Mouse (Mus musculus): Measurements from ENCODE around the gene Aspscr1.

Aspscr1 gene

DNA sequence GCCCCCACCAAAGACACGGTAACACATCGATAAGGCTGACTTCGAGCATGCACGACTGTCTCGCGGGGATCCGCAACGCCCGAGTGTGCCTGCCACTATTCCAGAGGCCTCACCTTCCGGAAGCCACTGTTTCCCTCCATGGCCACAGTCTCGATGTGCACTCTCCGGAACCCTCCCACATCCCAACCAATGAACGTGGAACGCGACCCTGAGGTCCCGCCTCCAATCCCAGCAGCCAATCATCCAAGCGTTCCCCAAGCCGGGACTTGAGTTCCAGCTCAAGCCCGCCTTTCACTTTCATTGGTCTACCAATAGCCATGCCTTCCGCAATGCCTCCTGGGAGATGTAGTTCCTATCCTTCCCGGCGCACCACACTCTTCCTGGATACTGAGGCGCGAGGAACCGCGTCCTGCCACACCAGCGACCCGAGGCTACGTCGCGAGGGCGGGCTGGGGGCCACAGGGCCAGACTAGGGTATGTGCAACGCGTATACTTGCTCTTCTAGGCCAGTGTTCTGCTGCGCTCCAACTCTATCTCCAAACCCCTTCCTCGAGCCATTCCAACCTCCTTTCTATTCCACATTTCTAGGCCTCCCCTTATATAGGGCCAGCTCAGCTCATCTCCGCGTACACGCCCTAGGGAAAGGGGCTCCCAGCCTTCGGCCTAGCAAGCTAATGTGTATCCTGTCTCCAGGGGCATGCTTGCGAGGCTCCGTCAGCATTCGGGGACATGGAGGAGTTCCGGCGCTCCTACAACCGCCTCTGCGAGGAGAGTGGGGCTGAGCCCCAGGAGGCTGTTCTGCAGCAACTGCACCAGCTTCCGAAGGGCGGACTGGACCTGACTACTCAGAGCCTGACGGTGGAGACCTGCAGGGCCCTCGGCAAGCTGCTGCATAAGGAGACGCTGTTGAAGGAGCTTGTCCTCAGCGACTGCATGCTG lies 41.1 kb downstream of the Aspscr1 start, which contains the start of the genes Cenpx and Lrrc45:
Gene Cenpx, minus strand, starts transcription at position 159 of the 939 bp plus-strand sequence.
Gene Lrrc45, plus strand, starts transcription at position 346 of the 939 bp plus-strand sequence.
- WGBS, result 1% methylated on average over 53 of the region's 53 CpGs

GRCm38 (mm10) chr11:120714546-120714945 lies 41.8 kb downstream of the Aspscr1 start:
- 43% methylated on average over 10 of the region's 10 CpGs for WGBS

DNA sequence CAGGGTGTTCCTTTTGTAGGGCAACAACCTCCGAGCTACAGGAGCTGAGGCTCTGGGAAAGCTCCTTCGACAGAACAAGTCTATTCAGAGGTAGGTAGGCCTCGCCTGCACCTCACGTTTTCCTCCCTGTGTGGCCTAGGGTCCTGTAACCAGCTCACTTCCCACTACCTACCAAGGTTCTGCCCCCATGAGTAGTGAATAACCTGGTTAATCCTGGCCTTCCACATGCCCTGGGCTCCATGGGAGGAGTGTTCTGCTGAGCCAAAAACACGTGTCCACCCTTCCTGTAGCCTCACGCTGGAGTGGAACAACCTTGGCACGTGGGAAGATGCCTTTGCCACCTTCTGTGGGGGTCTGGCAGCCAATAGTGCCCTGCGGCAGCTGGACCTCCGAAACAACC lies 42.4 kb downstream of the Aspscr1 start:
- WGBS, result 82% methylated on average over 9 of the region's 9 CpGs

DNA sequence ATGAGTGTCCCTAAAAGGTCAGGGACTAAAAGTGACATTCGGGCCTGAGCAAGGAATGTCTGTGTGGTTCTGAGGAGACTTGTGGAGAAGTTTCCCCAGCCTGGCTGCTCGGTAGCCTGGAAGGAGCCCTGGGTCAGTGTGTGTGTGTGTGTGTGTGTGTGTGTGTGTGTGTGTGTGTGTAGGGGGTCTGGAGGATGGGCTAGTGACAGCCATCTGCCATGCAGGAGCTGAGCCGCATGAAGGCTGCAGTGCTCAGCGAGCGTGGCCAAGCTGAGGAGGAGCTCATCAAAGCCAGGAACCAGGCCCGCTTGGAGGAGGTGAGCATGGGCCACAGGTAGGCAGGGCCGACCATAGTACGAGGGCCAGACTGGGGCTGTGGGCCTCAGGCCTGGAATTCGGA lies 46.5 kb downstream of the Aspscr1 start:
- WGBS, result 86% methylated on average over 9 of the region's 9 CpGs

- WGBS, result 79% methylated on average over 13 of the region's 13 CpGs
These were observed 47.1 kb downstream of the Aspscr1 start for GRCm38 (mm10) chr11:120719841-120720376.

DNA sequence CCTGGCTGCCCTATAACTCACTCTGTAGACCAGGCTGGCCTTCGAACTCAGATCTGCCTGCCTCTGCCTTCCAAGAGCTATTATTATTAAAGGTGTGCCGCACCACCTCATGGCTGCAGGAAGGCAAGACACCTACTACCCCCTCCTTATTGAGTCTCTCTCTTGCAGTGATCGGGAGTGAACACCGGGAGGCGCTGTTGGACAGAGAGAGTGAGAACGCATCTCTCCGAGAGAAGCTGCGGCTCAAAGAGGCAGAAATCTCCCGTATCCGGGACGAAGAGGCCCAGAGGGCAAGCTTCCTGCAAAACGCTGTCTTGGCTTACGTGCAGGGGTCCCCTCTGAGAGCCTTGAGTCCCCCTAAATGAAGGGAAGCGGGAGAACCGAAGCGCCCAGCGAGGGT lies 47.7 kb downstream of the Aspscr1 start:
- WGBS, result 7% methylated on average over 17 of the region's 17 CpGs

- 1% methylated on average over 90 of the region's 90 CpGs for WGBS
These were observed 48.6 kb downstream of the Aspscr1 start, which contains the start of gene Rac3 for GRCm38 (mm10) chr11:120721124-120722066. Gene Rac3 (plus strand): TSS chr11:120721470.

GRCm38 (mm10) chr11:120722067-120722630 lies 49.4 kb downstream of the Aspscr1 start:
- 18% methylated on average over 21 of the region's 21 CpGs for WGBS

- WGBS, result 88% methylated on average over 11 of the region's 11 CpGs
These were observed 50.1 kb downstream of the Aspscr1 start for GRCm38 (mm10) chr11:120722761-120723382.

DNA sequence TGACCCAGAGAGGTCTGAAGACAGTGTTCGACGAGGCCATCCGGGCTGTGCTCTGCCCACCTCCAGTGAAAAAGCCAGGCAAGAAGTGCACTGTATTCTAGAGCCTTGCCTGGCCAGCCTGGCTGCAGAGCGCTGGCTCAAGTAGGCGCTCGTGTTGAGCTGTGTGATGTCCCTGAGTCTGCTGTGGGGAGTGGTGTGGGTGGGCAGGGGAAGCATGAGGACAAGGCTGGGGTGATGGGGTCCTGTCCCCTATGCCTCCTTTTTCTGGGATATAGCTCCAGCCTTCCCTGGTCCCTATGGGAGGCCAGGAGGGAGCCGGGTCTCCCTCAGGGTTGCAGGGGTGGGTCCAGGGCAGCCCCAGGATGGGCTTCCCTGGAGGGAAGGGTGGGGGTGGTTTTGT lies 50.7 kb downstream of the Aspscr1 start:
- 80% methylated on average over 7 of the region's 7 CpGs for WGBS

DNA sequence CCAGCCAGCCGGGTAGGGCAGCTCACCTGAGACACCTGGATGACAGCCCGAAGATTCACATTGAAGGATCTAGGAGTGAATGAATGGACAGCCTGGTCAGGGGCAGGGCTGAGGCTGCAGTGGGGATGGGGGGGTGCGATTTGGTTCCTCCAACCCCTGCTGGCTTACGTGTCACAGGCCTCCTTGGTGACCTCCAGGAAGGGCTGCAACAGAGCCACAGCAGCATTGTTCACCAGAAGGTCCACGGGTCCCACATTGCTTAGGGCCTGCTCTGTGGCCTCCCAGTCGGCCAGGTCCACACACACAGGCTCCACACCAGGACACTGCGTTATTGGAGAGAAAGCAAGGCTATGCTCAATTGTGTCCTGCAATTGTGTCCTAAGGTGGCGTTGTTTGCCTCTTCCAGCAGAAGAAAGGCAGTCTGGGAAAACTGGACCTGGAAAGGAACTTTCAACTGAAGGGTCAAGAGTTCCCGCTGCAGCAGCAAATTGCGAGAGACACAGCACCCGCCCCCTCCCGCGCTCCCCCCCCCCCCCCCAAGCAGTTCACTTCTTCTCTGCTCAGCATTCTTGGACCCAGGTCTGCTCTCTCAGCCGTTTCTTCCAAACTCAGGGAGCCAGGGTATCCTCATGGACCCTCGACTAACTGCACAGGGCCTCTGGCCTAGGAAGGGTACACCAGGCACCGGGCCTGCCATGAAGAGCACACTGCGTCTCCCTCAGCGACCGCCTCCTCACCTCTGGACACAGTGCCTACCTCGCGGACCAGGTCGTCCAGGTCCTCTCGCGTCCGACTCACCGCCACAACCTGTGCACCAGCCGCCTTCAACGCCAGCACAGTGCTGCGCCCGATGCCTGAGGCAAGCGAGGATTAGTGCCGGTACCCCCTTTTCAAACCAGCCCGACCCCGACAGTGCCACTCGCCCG lies 53.7 kb downstream of the Aspscr1 start:
- WGBS, result 32% methylated on average over 36 of the region's 36 CpGs

GRCm38 (mm10) chr11:120727169-120727527 lies 54.4 kb downstream of the Aspscr1 start, which contains the start of gene Dcxr:
Gene Dcxr (minus strand): TSS chr11:120727281.
- WGBS, result 7% methylated on average over 14 of the region's 14 CpGs

DNA sequence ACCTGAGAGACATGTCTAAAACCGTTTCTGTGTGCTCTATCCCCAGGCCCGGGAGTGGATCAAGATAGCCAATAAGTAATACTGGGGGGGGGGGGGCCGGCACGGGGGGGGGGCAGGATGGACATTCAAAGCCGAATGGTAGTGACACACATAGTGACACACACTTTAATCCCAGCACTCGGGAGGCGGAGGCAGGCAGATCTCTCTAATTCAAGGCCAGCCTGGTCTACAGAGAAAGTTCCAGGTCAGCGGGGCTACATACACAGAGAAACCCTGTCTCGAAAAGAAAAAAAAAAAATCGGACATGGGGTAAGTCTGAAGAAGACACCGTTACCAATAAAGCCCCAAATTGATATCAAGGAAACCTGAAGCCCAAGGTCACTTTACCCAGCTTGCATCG lies 54.8 kb downstream of the Aspscr1 start:
- WGBS, result 61% methylated on average over 12 of the region's 12 CpGs

- WGBS, result 79% methylated on average over 11 of the region's 11 CpGs
These were observed 55.9 kb downstream of the Aspscr1 start for GRCm38 (mm10) chr11:120728530-120729240.

- WGBS, result 7% methylated on average over 18 of the region's 21 CpGs
These were observed 56.8 kb downstream of the Aspscr1 start for GRCm38 (mm10) chr11:120729432-120730050.

DNA sequence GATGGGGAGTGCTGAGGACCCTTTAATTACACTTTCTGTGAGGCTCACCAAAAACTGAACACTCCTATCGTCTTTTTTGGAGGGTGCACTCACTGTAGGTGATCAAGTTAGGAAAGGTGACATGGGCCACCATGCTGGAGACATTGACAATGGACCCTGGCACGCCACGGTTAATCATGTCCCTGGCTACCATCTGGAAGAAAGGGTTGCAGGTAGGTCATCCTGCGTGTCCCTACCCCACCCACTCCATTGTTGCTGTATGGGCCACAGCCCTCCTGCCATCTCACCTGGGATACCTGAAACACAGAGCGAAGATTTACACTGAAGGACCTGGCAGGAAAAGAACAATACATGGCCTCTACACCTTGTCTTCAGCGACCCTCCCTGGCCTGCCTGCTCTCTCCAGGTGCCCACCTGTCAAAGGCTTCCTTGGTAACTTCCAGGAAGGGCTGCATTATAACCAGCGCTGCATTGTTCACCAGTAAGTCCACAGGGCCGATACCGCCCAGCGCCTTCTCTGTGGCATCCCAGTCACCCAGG lies 57.6 kb downstream of the Aspscr1 start:
- WGBS, result 89% methylated on average over 10 of the region's 10 CpGs

GRCm38 (mm10) chr11:120731395-120731794 lies 58.6 kb downstream of the Aspscr1 start:
- 100% methylated on average over 1 of the region's 1 CpGs for WGBS
